Mouse (Mus musculus): ENCODE results near the gene Dirc2. TPM values are rescaled to one million over a fixed set of nuclear protein-coding genes. Genes with fewer than 3 reads are reported as not detected.

Gene Dirc2
- 50.3 TPM for total RNA-seq (2023)

DNA sequence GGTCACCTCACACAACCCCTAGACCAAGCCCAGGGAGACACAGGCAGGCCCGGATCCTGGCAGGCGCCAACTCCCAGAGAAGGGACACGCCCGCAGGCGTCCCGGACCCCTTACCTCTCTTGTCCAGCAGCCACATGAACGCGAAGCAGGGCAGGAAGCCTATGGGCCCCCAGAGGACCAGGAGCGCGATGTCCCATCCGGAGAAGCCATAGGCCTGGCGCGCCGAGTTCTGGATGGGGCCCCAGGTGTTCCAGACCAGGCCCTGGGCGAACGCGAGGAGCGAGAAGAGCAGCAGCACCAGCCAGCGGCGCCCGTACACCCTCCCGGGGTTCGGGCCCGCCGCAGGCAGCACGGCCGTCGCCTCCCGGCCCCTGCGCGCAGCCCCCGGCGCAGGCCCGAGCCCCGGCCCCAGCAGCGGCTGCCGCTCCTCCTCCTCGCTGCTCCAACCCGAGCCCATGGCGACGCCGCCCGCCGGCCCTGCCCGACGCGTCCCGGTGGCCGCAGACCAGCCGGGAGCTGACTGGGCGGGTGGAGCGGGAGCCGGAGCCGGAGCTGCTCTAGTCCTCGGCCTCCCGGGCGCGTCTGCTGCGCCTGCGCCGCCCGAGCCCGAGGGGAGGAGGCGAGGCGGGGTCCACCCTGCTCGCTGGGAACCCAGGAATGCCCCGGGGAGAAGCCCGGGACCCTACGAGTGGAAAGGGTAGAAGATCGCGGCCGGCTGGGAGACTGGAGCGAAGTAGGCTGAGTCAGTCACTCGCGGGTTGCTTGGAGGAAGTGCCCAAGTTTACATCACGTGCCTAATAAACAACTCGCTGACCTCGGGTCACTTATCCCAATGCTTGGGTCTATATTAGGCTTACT, at the start of gene Dirc2:
Gene Dirc2 (minus strand): TSS at position 572 of the 858 bp plus-strand sequence.

DNA sequence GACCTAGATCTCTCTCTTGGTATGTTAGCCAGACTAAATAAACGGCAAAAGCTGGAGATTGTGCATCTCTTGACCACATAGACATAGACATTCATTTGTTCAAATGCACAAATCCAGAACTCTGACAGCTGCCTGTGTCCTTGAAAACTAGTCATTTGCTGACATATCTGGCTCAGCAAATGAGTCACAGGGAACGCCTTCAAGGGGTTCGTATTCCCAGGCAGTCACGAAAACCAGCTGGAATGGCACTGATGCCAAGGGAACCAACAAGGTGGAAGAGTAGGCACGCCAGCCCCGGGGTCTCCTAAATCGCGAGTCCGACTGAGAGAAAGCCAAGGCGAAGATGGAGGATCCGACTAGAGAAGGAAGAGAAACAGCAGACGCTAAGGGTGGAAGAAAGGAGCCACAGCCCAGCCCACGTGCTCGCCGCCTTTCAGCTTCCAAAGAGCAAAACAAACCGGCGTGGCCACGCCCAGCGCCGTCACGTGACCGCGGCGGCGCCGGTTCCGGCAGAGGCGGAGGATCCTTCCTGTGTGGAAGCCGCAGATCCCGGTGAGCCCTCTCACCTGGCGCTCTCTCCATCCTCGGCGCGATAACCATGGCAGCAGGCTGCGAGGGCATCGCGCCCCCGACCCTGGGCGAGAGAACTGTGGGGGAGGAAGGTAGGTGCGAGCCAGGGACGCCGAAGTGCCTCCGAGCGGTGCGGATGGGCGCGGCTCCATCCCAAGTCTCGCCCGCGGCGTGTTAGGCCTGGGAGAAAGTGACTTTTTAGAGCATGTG, 912 bp upstream of the Dirc2 start, which contains the start of gene Hspbap1:
Gene Hspbap1 (plus strand): TSS at position 498 of the 780 bp plus-strand sequence.

Other genes with a start within 250 kb of the Dirc2 start
- gene Sema5b, start 228.2 kb downstream of the Dirc2 start, total RNA-seq (2023) = not detected
- 21.5 TPM for gene Hspbap1, start 1.0 kb upstream of the Dirc2 start, total RNA-seq (2023)
- 54.8 TPM for gene Parp14, start 102.2 kb upstream of the Dirc2 start, total RNA-seq (2023)
- 49.0 TPM for gene Parp9, start 169.1 kb upstream of the Dirc2 start, total RNA-seq (2023)
- gene Dtx3l, start 169.8 kb upstream of the Dirc2 start, total RNA-seq (2023) = 44.8 TPM
- gene Kpna1, start 209.4 kb upstream of the Dirc2 start, total RNA-seq (2023) = 123 TPM

All from CD4-positive naive resting alpha-beta T cell, adult 57 days (primary cell).